Mouse (Mus musculus) G1E (cell line): Measurements from ENCODE around the gene Fam189a1.

ENCODE experiments used
- CTCF ChIP-seq: IDR thresholded peaks from 2 replicates; pipeline ENCODE4 v1.5.1; 2012; ENCODE audit warnings: low read depth, low read length, inconsistent platforms, mixed read lengths
- GATA1 ChIP-seq: IDR thresholded peaks from 2 replicates; pipeline ENCODE4 v1.6.1; 2012; ENCODE audit warnings: borderline replicate concordance, low read length, inconsistent platforms, mixed read lengths
- POLR2AphosphoS5 ChIP-seq: IDR thresholded peaks from 2 replicates; pipeline ENCODE4 v1.6.1; 2012; ENCODE audit warnings: low read depth, low read length, inconsistent platforms; ENCODE audit not compliant: insufficient replicate concordance
- TAL1 ChIP-seq: conservative IDR thresholded peaks from 2 replicates; pipeline ENCODE4 v1.6.1; 2012; ENCODE audit warnings: low read depth, low read length, inconsistent platforms, mixed read lengths

DNA sequence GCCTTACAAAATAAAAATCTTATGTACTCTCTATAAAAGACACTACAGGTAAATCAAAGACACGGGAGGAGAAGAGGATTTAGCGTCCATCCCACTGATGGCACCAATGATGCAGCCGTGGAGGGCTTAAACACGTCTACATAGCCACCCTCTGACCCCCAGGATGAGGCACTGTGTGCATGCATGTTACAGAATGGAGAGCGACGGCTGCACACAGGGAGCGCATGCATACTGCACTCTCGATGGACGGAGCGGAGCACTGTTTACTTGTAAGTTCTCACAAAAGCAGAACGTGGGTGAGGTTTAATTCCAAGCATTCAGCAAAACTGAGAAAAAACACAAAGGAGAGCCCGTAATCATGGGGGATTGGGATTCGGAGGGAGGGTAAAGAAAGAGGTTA lies 235.2 kb downstream of the Fam189a1 start:
- TF ChIP-seq GATA1 (no peak), CTCF (no peak), TAL1 (no peak), POLR2AphosphoS5 (no peak)
